Comparison of ENCODE assay signal across 8 mouse cellular contexts in the genomic region with DNA sequence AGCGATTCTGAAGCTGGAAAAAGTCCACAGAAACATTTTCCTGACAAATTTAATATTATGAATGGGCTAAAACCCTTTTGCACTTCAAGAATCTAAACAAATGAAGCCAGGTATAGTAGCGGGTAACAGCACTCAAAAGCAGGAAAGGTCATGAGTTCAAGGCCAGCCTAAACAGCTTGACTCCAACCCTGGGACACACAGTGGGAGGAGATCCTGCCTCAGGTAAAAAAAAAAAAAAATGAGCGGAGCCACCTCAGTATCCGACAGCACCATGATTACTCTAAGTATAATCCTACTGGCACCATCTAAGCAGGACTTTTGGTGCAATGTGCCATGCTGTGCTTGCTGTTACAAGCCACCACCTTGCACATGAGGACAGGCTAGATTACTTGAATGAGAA. TPM values are rescaled to one million over a fixed set of nuclear protein-coding genes. Genes with fewer than 3 reads are reported as not detected.
DNase-seq lines count a peak whose midpoint lies in the region; ATAC-seq and TF ChIP-seq lines count a peak whose summit lies in the region.

No protein-coding gene starts in this region.

- no peaks in the 10 kb centered on the region for H3K27me3 ChIP-seq in heart, embryonic 12.5 days (replicated peaks)
- no peaks in the 10 kb centered on the region for H3K27me3 ChIP-seq in forebrain, postnatal 0 days (ENCODE audit: insufficient read depth, low read length)
- no peaks in the 10 kb centered on the region for H3K27me3 ChIP-seq in midbrain, embryonic 10.5 days (ENCODE audit: low read depth, poor library complexity, severe bottlenecking)

- peaks cover 35% of the 10 kb centered on the region for H3K36me3 ChIP-seq in heart, embryonic 12.5 days
- peaks cover 18% of the 10 kb centered on the region for H3K36me3 ChIP-seq in forebrain, postnatal 0 days (ENCODE audit: insufficient read depth)
- H3K36me3 ChIP-seq in midbrain, embryonic 10.5 days, result peaks cover 46% of the 10 kb centered on the region

- peak overlapping the region; percentile 13; the same call in 1 of the 2 replicates for H3K4me2 ChIP-seq in heart, embryonic 12.5 days
- peak overlapping the region; percentile 72 for H3K4me2 ChIP-seq in forebrain, postnatal 0 days (ENCODE audit: low read depth)

- no peak for TF ChIP-seq CTCF in forebrain, postnatal 0 days (IDR thresholded peaks at IDR 0.05; ENCODE audit: low read depth)

- peaks cover 7% of the 10 kb centered on the region for H3K4me1 ChIP-seq in heart, embryonic 12.5 days (replicated peaks)
- H3K4me1 ChIP-seq in forebrain, postnatal 0 days (ENCODE audit: insufficient read depth), result peaks cover 4% of the 10 kb centered on the region; the same call in 1 of the 2 replicates
- H3K4me1 ChIP-seq in midbrain, embryonic 10.5 days, result peaks cover 24% of the 10 kb centered on the region

- no peak for DNase-seq in heart, postnatal 4 days
- DNase-seq in R1 (ENCODE audit: low read depth, low spot score), result peak; percentile 61
- no peak for DNase-seq in forebrain, postnatal 0 days
- no peak for DNase-seq in midbrain, embryonic 10.5 days (ENCODE audit: low spot score)
- DNase-seq in layer of hippocampus, adult 18-20 months (ENCODE audit: low spot score in 2 of 2), result no peak
- no peak for DNase-seq in thymus, postnatal 36 days
- no peak for DNase-seq in layer of hippocampus, postnatal 36 days

- WGBS in heart, embryonic 12.5 days, result 75% methylated on average over 4 of the region's 4 CpGs
- WGBS in forebrain, postnatal 0 days, result 68% methylated on average over 4 of the region's 4 CpGs
- WGBS in midbrain, embryonic 10.5 days, result 77% methylated on average over 4 of the region's 4 CpGs

- H3K9me3 ChIP-seq in heart, embryonic 12.5 days (replicated peaks), result no peaks in the 10 kb centered on the region
- no peaks in the 10 kb centered on the region for H3K9me3 ChIP-seq in forebrain, postnatal 0 days (ENCODE audit: low read length)
- no peaks in the 10 kb centered on the region for H3K9me3 ChIP-seq in midbrain, embryonic 10.5 days (replicated peaks)

- no peak overlapping the region for H3K9ac ChIP-seq in heart, embryonic 12.5 days
- H3K9ac ChIP-seq in forebrain, postnatal 0 days, result no peak overlapping the region

- H3K4me3 ChIP-seq in heart, embryonic 12.5 days, result no peak overlapping the region
- H3K4me3 ChIP-seq in forebrain, postnatal 0 days (ENCODE audit: low read depth, low read length), result peak overlapping the region; percentile 65; the same call in 1 of the 2 replicates
- H3K4me3 ChIP-seq in midbrain, embryonic 10.5 days, result peak overlapping the region; percentile 100

- H3K27ac ChIP-seq in heart, embryonic 12.5 days (ENCODE audit: poor library complexity, severe bottlenecking), result no peak overlapping the region
- no peak overlapping the region for H3K27ac ChIP-seq in forebrain, postnatal 0 days (ENCODE audit: low read depth, low read length)
- no peak overlapping the region for H3K27ac ChIP-seq in midbrain, embryonic 10.5 days (replicated peaks)

- ATAC-seq in heart, embryonic 12.5 days (ENCODE audit: insufficient number of reproducible peaks, low FRiP score), result no peak
- ATAC-seq in forebrain, postnatal 0 days, result no peak

RNA-seq across cellular contexts. Expression of a gene that starts 2.2 kb away (rescaled TPM):
- polyA plus RNA-seq in heart, embryonic 12.5 days (2016; fragmentation: Nextera tagmentation; extraction: Ambion mirVana), result 12.1 and 12.7 TPM in 2 replicates
- total RNA-seq in heart, postnatal 4 days (2021), result 10 to 100 TPM; 35.1 to 39.1 TPM
- total RNA-seq in forebrain, postnatal 0 days (2014; rRNA removed), result 35.4 and 50.8 TPM in 2 replicates
- 22.7 and 26.7 TPM in 2 replicates for polyA plus RNA-seq in forebrain, postnatal 0 days (2015; fragmentation: Nextera tagmentation; extraction: Ambion mirVana)
- polyA plus RNA-seq in midbrain, embryonic 10.5 days (2016; fragmentation: Nextera tagmentation; extraction: Ambion mirVana), result 15.0 and 16.2 TPM in 2 replicates
- total RNA-seq in layer of hippocampus, adult 18-20 months (2021), result 10 to 100 TPM; 79.2 to 79.8 TPM
- 10 to 100 TPM; 80.4 to 82.1 TPM for total RNA-seq in layer of hippocampus, postnatal 36 days (2021)
